Mouse (Mus musculus): ENCODE measurements at regions not wholly inside any gene's neighbourhood (a gene's known extent, or its start where the extent isn't known, plus 50 kb on each side); places are given as distances from the start of the nearest gene placed in this dataset.
"Not testable (repeated sequence)": the region's sequence is repeated elsewhere in the genome, so short reads cannot be mapped to it uniquely, and the experiment has no call there.

- intact Hi-C loops (cut with DNase I; ENCODE audit: low total_unique reads); DNase-seq: not testable (repeated sequence)
Observed at GRCm38 (mm10) chr6:31142479-31143007, 183.7 kb upstream of the Klf14 start.

GRCm38 (mm10) chr6:31145687-31146086 is 186.8 kb upstream of the Klf14 start:
- intact Hi-C loops (cut with DNase I; ENCODE audit: low total_unique reads) = no loop called here
- no peak for DNase-seq

GRCm38 (mm10) chr6:31146779-31147178 is 187.9 kb upstream of the Klf14 start:
- intact Hi-C loops (cut with DNase I; ENCODE audit: low total_unique reads) = no loop called here
- no peak for DNase-seq

GRCm38 (mm10) chr6:31147682-31148081 is 188.8 kb upstream of the Klf14 start:
- DNase-seq = peak; percentile 35
- intact Hi-C loops (cut with DNase I; ENCODE audit: low total_unique reads) = no loop called here

- peak; percentile 50 for DNase-seq
- intact Hi-C loops (cut with DNase I; ENCODE audit: low total_unique reads) = no loop called here
Observed at GRCm38 (mm10) chr6:31148311-31148856, 189.5 kb upstream of the Klf14 start.

- DNase-seq = no peak
- intact Hi-C loops (cut with DNase I; ENCODE audit: low total_unique reads) = no loop called here
Observed at GRCm38 (mm10) chr6:31149164-31149563, 190.3 kb upstream of the Klf14 start.

GRCm38 (mm10) chr6:31150416-31150815 is 191.5 kb upstream of the Klf14 start:
- intact Hi-C loops (cut with DNase I; ENCODE audit: low total_unique reads) = loop anchor here (5.0 kb wide), 1 partner anchor 73 kb away; no protein-coding TSS in a partner anchor
- DNase-seq = no peak

- intact Hi-C loops (cut with DNase I; ENCODE audit: low total_unique reads) = no loop called here
- DNase-seq = peak; percentile 55
Observed at GRCm38 (mm10) chr6:31155857-31156256, 197.0 kb upstream of the Klf14 start.

- intact Hi-C loops (cut with DNase I; ENCODE audit: low total_unique reads) = no loop called here
- no peak for DNase-seq
Observed at GRCm38 (mm10) chr6:31156999-31157398, 198.1 kb upstream of the Klf14 start.

- DNase-seq = no peak
- intact Hi-C loops (cut with DNase I; ENCODE audit: low total_unique reads) = no loop called here
Observed at GRCm38 (mm10) chr6:31157429-31157828, 198.6 kb upstream of the Klf14 start.

- DNase-seq = peak; percentile 31
- intact Hi-C loops (cut with DNase I; ENCODE audit: low total_unique reads) = no loop called here
Observed at GRCm38 (mm10) chr6:31158648-31159047, 199.8 kb upstream of the Klf14 start.

GRCm38 (mm10) chr6:31159240-31159639 is 200.4 kb upstream of the Klf14 start:
- intact Hi-C loops (cut with DNase I; ENCODE audit: low total_unique reads) = no loop called here
- no peak for DNase-seq

- no peak for DNase-seq
- intact Hi-C loops (cut with DNase I; ENCODE audit: low total_unique reads) = loop anchor here (5.0 kb wide), 1 partner anchor 78 kb away; no protein-coding TSS in a partner anchor
Observed at GRCm38 (mm10) chr6:31159935-31160670, 201.2 kb upstream of the Klf14 start.

- no peak for DNase-seq
- intact Hi-C loops (cut with DNase I; ENCODE audit: low total_unique reads) = loop anchor here (5.0 kb wide), 1 partner anchor 79 kb away; no protein-coding TSS in a partner anchor
Observed at GRCm38 (mm10) chr6:31161445-31162340, 202.8 kb upstream of the Klf14 start.

GRCm38 (mm10) chr6:31165011-31165410 is 206.1 kb upstream of the Klf14 start:
- no peak for DNase-seq
- intact Hi-C loops (cut with DNase I; ENCODE audit: low total_unique reads) = no loop called here

GRCm38 (mm10) chr6:31166347-31166746 is 207.5 kb upstream of the Klf14 start:
- intact Hi-C loops (cut with DNase I; ENCODE audit: low total_unique reads) = no loop called here
- no peak for DNase-seq

GRCm38 (mm10) chr6:31167732-31168131 is 208.9 kb upstream of the Klf14 start:
- intact Hi-C loops (cut with DNase I; ENCODE audit: low total_unique reads) = no loop called here
- DNase-seq = no peak

- intact Hi-C loops (cut with DNase I; ENCODE audit: low total_unique reads) = no loop called here
- DNase-seq = no peak
Observed at GRCm38 (mm10) chr6:31168730-31169129, 209.9 kb upstream of the Klf14 start.

GRCm38 (mm10) chr6:31169343-31169742 is 210.5 kb upstream of the Klf14 start:
- no peak for DNase-seq
- intact Hi-C loops (cut with DNase I; ENCODE audit: low total_unique reads) = no loop called here
